17 mouse cellular contexts compared by ENCODE assay signal in genomic region chr10:61160671-61161070, GRCm38 (mm10). TPM values are rescaled to one million over a fixed set of nuclear protein-coding genes. Genes with fewer than 3 reads are reported as not detected.
A peak's percentile ranks its signal among the peaks of the same experiment; 100 is the strongest.
DNase-seq lines count a peak whose midpoint lies in the region; ATAC-seq and TF ChIP-seq lines count a peak whose summit lies in the region.
"Had no signal": no experiment of that assay in that cellular context is flagged by ENCODE, and none has a peak within 500 bp of the region (broad histone marks: within the 10 kb centered on the region; RNA-seq: fewer than 3 reads in every experiment).

No protein-coding gene starts in this region.

- WGBS in heart, adult 2 months, result 37% methylated on average over 4 of the region's 4 CpGs
- WGBS in heart, embryonic 11.5 days (ENCODE audit: insufficient replicate concordance), result 82% methylated on average over 4 of the region's 4 CpGs
- 18% methylated on average over 4 of the region's 4 CpGs for WGBS in cerebellum, adult 2 months
- WGBS in thymus, adult 2 months, result 92% methylated on average over 4 of the region's 4 CpGs

- peaks cover 1% of the 10 kb centered on the region; the same call in 1 of the 2 replicates for H3K4me1 ChIP-seq in heart, adult 2 months (ENCODE audit: control insufficient read depth, insufficient read depth, low read length)
- no peaks in the 10 kb centered on the region for H3K4me1 ChIP-seq in heart, embryonic 11.5 days (ENCODE audit: control insufficient read depth, insufficient read depth, low read length)
- peaks cover 5% of the 10 kb centered on the region; the same call in 1 of the 2 replicates for H3K4me1 ChIP-seq in cerebellum, adult 2 months (ENCODE audit: control insufficient read depth, insufficient read depth, low read length)
- no peaks in the 10 kb centered on the region for H3K4me1 ChIP-seq in thymus, adult 2 months (replicated peaks; ENCODE audit: control insufficient read depth, insufficient read depth, low read length)
- H3K4me1 ChIP-seq: embryonic facial prominence, embryonic 15.5 days; forebrain, embryonic 13.5 days; hindbrain, embryonic 15.5 days; limb, embryonic 10.5 days; liver, embryonic 15.5 days; neural tube, embryonic 13.5 days had no signal

- no peaks in the 10 kb centered on the region for H3K27me3 ChIP-seq in heart, adult 2 months (ENCODE audit: control insufficient read depth, insufficient read depth, low read length)
- H3K27me3 ChIP-seq in heart, embryonic 11.5 days (ENCODE audit: control insufficient read depth, insufficient read depth, low read length), result no peaks in the 10 kb centered on the region
- no peaks in the 10 kb centered on the region for H3K27me3 ChIP-seq in cerebellum, adult 2 months (ENCODE audit: control insufficient read depth, insufficient read depth, low read length)
- H3K27me3 ChIP-seq in thymus, adult 2 months (ENCODE audit: control insufficient read depth, insufficient read depth, low read length), result no peaks in the 10 kb centered on the region
- H3K27me3 ChIP-seq: embryonic facial prominence, embryonic 15.5 days; forebrain, embryonic 13.5 days; hindbrain, embryonic 15.5 days; liver, embryonic 15.5 days; neural tube, embryonic 13.5 days had no signal

- H3K9me3 ChIP-seq in heart, embryonic 11.5 days (replicated peaks; ENCODE audit: control insufficient read depth, low read length), result no peaks in the 10 kb centered on the region
- H3K9me3 ChIP-seq: embryonic facial prominence, embryonic 15.5 days; forebrain, embryonic 13.5 days; hindbrain, embryonic 15.5 days; limb, embryonic 10.5 days; liver, embryonic 15.5 days; neural tube, embryonic 13.5 days had no signal

- no peak for TF ChIP-seq CTCF in heart, adult 2 months (IDR thresholded peaks at IDR 0.05)
- no peak for TF ChIP-seq CTCF in cerebellum, adult 2 months (IDR thresholded peaks at IDR 0.05; ENCODE audit: borderline replicate concordance, insufficient read depth, low read depth, low read length)
- TF ChIP-seq CTCF in thymus, adult 2 months (IDR thresholded peaks at IDR 0.05; ENCODE audit: borderline replicate concordance, control insufficient read depth, extremely low read depth, insufficient read depth, low read length, poor library complexity), result no peak

- no peaks in the 10 kb centered on the region for H3K36me3 ChIP-seq in heart, adult 2 months (ENCODE audit: control insufficient read depth, insufficient read depth, low read length)
- H3K36me3 ChIP-seq in heart, embryonic 11.5 days (ENCODE audit: control insufficient read depth, insufficient read depth, low read length), result no peaks in the 10 kb centered on the region
- no peaks in the 10 kb centered on the region for H3K36me3 ChIP-seq in thymus, adult 2 months (ENCODE audit: control insufficient read depth, insufficient read depth, low read length)
- H3K36me3 ChIP-seq: embryonic facial prominence, embryonic 15.5 days; hindbrain, embryonic 15.5 days; limb, embryonic 10.5 days; liver, embryonic 15.5 days; neural tube, embryonic 13.5 days had no signal

- H3K4me2 ChIP-seq in heart, embryonic 11.5 days, result no peak overlapping the region
- H3K4me2 ChIP-seq: embryonic facial prominence, embryonic 15.5 days; forebrain, embryonic 13.5 days; hindbrain, embryonic 15.5 days; liver, embryonic 15.5 days; neural tube, embryonic 13.5 days had no signal

- DNase-seq in heart, adult 2 months, result peak; percentile 44 to 70
- DNase-seq in 3T3-L1 (ENCODE audit: low read depth, low spot score) (peak; percentile 53), NIH3T3 (ENCODE audit: low read depth) (peak; percentile 65)
- DNase-seq in cerebellum, adult 2 months, result peak; percentile 36 to 46
- no peak for DNase-seq in lung, postnatal 10 days
- no peak for DNase-seq in right cerebral cortex, postnatal 10 days (ENCODE audit: low spot score in 2 of 2)
- no peak for DNase-seq in thymus, adult 2 months
- DNase-seq: kidney, adult 18-20 months; kidney, postnatal 4 days had no signal

- H3K79me2 ChIP-seq in heart, adult 2 months (replicated peaks; ENCODE audit: control insufficient read depth, insufficient read depth, low read length), result no peaks in the 10 kb centered on the region

- no peak overlapping the region for H3K9ac ChIP-seq in heart, adult 2 months (ENCODE audit: low read depth, low read length)
- H3K9ac ChIP-seq in heart, embryonic 11.5 days (ENCODE audit: low read depth, low read length), result no peak overlapping the region
- H3K9ac ChIP-seq: embryonic facial prominence, embryonic 15.5 days; forebrain, embryonic 13.5 days; hindbrain, embryonic 15.5 days; liver, embryonic 15.5 days; neural tube, embryonic 13.5 days had no signal

- ATAC-seq in heart, embryonic 11.5 days (replicated peaks; ENCODE audit: insufficient number of reproducible peaks, low FRiP score, low TSS enrichment), result no peak
- ATAC-seq: forebrain, embryonic 13.5 days had no signal

- TF ChIP-seq EP300 in heart, adult 2 months (IDR thresholded peaks at IDR 0.05; ENCODE audit: insufficient read depth, low read depth, low read length), result peak; percentile 56; the same call in 1 of the 2 replicates

- H3K27ac ChIP-seq in heart, adult 2 months, result no peak overlapping the region
- no peak overlapping the region for H3K27ac ChIP-seq in heart, embryonic 11.5 days (ENCODE audit: low read depth, low read length)
- H3K27ac ChIP-seq in cerebellum, adult 2 months (ENCODE audit: insufficient read depth, low read length), result no peak overlapping the region
- no peak overlapping the region for H3K27ac ChIP-seq in thymus, adult 2 months (ENCODE audit: control insufficient read depth, insufficient read depth, low read length)
- H3K27ac ChIP-seq: embryonic facial prominence, embryonic 15.5 days; forebrain, embryonic 13.5 days; hindbrain, embryonic 15.5 days; limb, embryonic 10.5 days; liver, embryonic 15.5 days; neural tube, embryonic 13.5 days had no signal

- no peak overlapping the region for H3K4me3 ChIP-seq in heart, adult 2 months
- no peak overlapping the region for H3K4me3 ChIP-seq in heart, embryonic 11.5 days (ENCODE audit: low read depth, low read length)
- no peak overlapping the region for H3K4me3 ChIP-seq in cerebellum, adult 2 months (replicated peaks; ENCODE audit: insufficient read depth, low read depth, low read length)
- no peak overlapping the region for H3K4me3 ChIP-seq in thymus, adult 2 months (ENCODE audit: control insufficient read depth, insufficient read depth, low read length)
- H3K4me3 ChIP-seq: embryonic facial prominence, embryonic 15.5 days; forebrain, embryonic 13.5 days; hindbrain, embryonic 15.5 days; limb, embryonic 10.5 days; liver, embryonic 15.5 days; neural tube, embryonic 13.5 days had no signal

- no peak for TF ChIP-seq POLR2A in heart, adult 2 months (IDR thresholded peaks at IDR 0.05; ENCODE audit: insufficient read depth, low read depth, low read length)
- TF ChIP-seq POLR2A in cerebellum, adult 2 months (IDR thresholded peaks at IDR 0.05; ENCODE audit: borderline replicate concordance, insufficient read depth, low read length), result no peak
- TF ChIP-seq POLR2A in thymus, adult 2 months (IDR thresholded peaks at IDR 0.05; ENCODE audit: control insufficient read depth, extremely low read depth, insufficient read depth, low read length, poor library complexity), result no peak

- intact Hi-C loops in heart, adult 2 months (cut with DNase I), result no loop called here

RNA-seq across cellular contexts. Expression of gene Tbata, which starts 11.1 kb away (rescaled TPM):
- total RNA-seq in heart, adult 2 months (2021), result not detected
- 0.32 and 0.45 TPM in 2 replicates for polyA plus RNA-seq in heart, adult 2 months (2012; rRNA removed)
- polyA plus RNA-seq in heart, embryonic 11.5 days (2014; fragmentation: Nextera tagmentation; extraction: Ambion mirVana), result not detected in 2 replicates
- 38.2 and 43.5 TPM in 2 replicates for polyA plus RNA-seq in cerebellum, adult 2 months (2012; rRNA removed)
- polyA plus RNA-seq in thymus, adult 2 months (2012; rRNA removed), result 975 and 1,293 TPM in 2 replicates
- total RNA-seq: monocyte, adult 5-6 weeks had no signal
- polyA plus RNA-seq: limb, embryonic 10.5 days; liver, embryonic 15.5 days had no signal

RNA-seq across cellular contexts. Expression of gene Sgpl1, which starts 13.2 kb away (rescaled TPM):
- total RNA-seq in heart, adult 2 months (2021), result 10 to 100 TPM; 13.2 to 16.7 TPM
- 13.2 and 18.2 TPM in 2 replicates for polyA plus RNA-seq in heart, adult 2 months (2012; rRNA removed)
- polyA plus RNA-seq in heart, embryonic 11.5 days (2014; fragmentation: Nextera tagmentation; extraction: Ambion mirVana), result 32.6 and 41.8 TPM in 2 replicates
- 39.6 and 39.7 TPM in 2 replicates for polyA plus RNA-seq in cerebellum, adult 2 months (2012; rRNA removed)
- 84.9 and 105 TPM in 2 replicates for polyA plus RNA-seq in thymus, adult 2 months (2012; rRNA removed)

Comparison
In these comparisons a context has a peak if more than half of its experiments do, and no peak if none do; other contexts are left out.
1. DNase-seq: peak in heart, adult 2 months (2 of 2), 3T3-L1 (single experiment), NIH3T3 (single experiment) and cerebellum, adult 2 months (2 of 2); none in lung, postnatal 10 days (single experiment), right cerebral cortex, postnatal 10 days (0 of 2) and thymus, adult 2 months (single experiment).
2. RNA of gene Tbata, which starts 11.1 kb away (polyA plus RNA-seq): 975 to 1,293 TPM in thymus, adult 2 months; 38.2 to 43.5 TPM in cerebellum, adult 2 months, 0.32 to 0.45 TPM in heart, adult 2 months and not detected in heart, embryonic 11.5 days; every median in the first group is over 10 times any median in the second.